Mouse (Mus musculus): Measurements from ENCODE around the gene Snrpd3.
A peak's percentile ranks its signal among the peaks of the same experiment; 100 is the strongest.
"Not testable (repeated sequence)": the region's sequence is repeated elsewhere in the genome, so short reads cannot be mapped to it uniquely, and the experiment has no call there.

The Snrpd3 gene

DNA sequence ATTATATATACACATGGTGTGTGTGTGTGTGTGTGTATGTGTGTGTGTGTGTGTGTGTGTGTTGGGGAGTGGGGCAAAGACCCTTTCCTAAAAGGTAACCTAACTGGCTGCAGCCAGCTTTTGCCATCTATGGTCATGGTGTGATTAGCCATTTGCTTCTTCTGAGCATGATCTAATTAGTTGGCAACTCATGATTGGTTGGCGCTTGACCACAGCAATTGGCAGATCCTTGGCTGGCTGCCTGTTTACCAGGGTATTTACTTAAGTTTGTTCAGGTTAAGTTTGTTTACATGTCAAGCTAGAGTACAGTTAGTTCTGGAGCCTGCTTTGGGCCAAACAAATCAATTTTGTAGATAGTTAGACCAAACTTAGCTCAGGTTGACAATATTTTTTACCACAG lies 15.7 kb upstream of the Snrpd3 start:
- DNase-seq (ENCODE audit: low spot score): no peak

DNA sequence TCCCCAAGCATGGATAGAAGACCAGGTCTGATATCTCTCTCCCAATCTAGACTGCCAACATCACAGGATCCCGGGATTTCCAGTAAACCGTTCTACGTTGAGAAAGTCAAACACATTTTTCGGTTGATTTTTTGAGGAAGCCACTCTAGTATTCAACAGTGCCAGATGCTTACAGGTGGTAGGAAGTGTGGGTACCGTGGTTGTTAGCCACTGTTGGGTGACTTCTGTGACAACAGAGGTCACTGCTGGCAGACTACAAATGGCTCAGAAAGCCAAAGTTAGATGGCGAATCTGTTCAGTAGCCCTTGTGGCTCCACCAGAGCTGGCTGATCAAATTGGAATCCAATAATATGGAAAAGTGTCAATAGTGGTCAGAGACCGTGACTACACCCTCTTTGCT lies 13.7 kb upstream of the Snrpd3 start:
- no peak for DNase-seq (ENCODE audit: low spot score)

DNA sequence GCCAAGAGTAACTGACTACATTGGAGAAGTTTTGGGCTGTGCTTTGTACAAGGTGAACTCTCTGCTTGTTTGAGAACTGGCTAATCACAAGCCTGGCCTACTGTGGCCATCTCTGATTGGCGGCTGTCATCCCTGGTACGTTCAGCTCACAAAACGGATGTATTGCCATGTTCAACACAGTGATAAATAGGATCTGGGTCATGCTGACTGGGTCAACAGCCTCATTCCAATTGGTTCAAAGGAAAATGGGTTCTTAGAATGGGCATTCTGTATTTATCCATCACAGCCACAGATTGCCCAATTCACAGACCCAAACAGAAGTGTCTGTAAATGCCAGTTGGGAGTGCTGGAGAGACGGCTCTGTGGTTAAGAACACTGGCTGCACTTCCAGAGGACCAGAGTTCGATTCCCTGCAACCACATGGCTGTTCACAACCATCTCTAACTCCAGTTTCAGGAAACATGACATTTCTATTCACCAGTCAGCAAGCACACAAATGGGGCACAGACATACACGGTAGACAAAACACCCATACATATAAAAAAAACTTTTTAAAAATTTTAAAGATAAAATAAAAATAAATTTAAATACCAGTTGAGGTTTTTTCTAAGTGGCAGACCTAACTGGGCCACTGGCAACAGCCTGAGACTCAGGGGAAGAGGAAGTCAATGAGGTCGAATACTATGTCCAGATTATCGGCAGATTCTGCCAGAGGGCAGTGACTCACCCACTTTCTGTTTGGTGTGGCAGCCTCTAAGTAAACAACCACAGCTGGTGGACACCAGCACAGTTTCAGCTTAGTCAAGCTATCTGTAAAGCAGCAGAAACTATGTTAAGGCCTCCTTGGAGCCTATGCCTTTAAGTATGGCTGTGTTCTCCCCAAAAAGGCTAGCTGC lies 12.9 kb upstream of the Snrpd3 start:
- DNase-seq (ENCODE audit: low spot score): no peak

DNA sequence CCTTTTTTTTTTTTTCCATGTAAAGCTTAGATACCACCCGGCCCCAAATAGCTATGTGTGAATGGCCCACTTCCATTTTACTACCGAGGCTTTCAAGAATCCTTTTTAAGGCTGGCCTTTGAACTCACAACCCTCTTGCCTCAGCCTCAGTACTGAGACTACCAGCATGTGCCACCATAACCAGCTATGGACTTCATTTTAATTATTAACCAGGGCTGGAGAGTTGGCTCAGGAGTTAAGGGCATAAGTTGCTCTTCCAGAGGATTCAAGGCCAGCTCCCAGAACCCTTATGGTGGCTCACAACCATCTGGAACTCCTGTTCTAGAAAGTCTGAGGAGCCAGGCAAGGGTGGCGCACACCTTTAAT lies 12.2 kb upstream of the Snrpd3 start:
- no peak for DNase-seq (ENCODE audit: low spot score)

DNA sequence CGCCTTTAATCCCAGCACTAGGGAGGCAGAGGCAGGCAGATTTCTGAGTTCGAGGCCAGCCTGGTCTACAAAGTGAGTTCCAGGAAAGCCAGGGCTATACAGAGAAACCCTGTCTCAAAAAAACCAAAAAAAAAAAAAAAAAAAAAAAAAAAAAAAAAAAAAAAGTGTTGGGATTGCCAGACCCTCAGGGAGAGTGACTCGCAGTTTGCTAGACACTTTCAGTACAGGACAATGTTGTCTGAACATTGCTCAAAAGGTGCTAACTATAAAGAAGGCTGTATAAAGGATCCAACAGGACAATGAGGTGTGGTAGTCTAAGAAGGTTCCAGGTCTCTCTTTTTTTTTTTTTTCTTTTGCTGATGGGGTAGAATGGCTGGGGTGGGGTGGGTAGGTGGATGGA lies 11.4 kb upstream of the Snrpd3 start:
- not testable (repeated sequence) for DNase-seq (ENCODE audit: low spot score)

DNA sequence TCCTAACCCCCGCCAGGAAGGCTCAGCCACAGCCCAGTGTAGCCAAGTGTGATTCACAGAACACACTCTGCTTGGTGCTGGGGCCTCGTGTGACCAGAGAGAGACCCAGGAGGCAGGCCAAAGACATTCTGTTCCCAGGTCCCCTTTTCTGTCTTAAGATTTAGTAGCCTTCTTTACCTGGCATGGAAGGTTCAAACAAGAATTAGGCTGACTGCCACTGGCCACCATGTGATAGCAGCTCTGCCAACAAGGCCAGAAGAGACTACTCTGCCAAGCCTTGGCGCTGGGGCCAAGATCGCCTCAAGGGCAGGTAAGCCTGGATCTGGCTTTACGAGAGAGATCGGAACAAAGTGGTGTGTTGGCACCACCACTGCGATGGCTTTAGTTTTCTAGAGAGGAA lies 6.9 kb upstream of the Snrpd3 start:
- DNase-seq (ENCODE audit: low spot score): no peak

DNA sequence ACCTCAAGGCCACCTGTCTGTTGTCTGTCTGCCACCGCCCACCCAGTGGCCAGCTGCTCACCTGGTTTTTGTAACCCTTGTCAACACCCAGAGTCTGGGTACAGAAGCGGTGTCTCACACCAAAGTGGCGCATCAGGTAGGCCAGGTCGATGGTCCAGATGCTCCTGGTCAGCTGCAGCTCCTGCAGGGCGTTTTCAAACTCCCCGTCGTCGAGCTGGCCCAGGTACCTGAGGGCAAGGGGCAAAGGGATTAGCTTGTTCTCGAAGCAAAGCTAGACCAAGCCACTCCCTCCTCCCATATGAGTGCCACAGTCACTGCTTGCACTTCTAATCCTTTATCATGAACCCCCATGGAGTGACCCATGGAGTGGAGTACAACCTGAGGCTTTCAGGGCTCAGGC lies 6.3 kb upstream of the Snrpd3 start:
- no peak for DNase-seq (ENCODE audit: low spot score)

DNA sequence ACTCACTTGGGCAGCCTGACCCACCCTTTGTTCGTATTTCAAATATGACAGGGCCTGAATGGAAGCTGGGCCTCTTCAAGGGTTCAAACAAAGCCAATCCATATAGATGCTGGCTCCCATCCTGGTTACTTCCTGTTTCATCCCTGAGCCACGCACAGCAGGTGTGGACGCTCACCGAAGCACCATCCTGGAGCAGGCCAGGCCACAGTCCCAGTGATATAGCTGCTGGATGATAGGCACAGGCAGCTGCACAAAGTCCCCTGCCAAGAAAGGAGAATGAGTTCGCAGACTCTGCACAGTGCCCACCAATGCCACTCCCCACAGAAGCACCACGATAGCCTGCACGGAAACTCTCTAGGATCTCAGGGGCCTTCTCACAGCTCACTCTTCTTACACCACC lies 5.5 kb upstream of the Snrpd3 start:
- no peak for DNase-seq (ENCODE audit: low spot score)

DNA sequence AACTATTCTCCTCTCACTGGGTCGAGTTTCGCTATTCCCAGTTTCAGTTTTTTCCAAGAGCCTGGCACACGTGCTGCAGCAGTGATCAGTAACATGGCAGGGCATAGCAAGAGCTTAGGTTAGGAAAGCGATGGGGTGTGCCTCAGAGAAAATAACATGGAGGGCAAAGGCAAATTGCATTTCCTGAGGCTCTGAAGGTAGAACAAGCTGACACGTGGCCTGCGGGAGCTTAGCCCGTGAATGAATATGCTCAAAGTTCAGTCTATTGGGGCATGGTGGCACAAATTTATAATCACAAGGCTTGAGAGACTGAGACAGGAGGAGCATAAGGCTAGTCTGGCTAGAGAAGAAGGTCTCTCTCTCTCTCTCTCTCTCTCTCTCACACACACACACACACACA lies 4.6 kb upstream of the Snrpd3 start:
- no peak for DNase-seq (ENCODE audit: low spot score)

DNA sequence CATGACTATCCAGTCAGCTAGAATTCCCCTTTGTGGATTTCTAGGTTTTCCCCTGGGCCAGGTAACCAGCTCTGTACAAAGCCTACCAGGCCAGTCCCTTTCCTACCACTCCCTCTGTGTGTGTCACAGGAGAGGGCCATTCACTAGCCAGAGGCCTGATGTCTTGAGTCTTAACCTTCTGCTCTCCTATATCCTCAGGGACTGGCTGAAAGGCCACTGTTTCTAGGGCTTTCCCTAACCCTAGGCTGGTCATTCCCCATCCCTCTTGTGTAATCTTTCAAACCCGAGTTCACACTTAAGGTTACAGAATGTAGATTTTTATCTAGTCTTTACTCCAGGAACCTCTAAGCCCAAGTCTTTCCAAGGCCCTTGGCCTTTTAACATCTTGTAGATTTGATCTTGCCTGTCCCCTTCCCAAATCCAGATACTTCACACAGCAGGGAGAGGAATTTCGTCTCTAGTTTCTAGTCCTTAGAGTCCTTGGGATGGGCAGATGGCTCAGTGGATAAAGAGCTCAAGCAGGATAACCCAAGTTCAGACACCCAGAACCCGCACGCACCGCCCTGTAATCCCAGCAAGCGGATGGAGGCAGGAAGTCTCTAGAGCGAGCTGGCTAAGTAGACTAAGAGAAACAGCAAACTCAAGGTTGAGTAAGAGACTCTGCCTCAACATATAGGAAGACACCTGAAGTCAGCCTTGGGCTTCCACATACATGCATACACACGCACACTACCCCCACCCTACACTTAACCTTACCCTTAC lies 3.9 kb upstream of the Snrpd3 start:
- no peak for DNase-seq (ENCODE audit: low spot score)

DNA sequence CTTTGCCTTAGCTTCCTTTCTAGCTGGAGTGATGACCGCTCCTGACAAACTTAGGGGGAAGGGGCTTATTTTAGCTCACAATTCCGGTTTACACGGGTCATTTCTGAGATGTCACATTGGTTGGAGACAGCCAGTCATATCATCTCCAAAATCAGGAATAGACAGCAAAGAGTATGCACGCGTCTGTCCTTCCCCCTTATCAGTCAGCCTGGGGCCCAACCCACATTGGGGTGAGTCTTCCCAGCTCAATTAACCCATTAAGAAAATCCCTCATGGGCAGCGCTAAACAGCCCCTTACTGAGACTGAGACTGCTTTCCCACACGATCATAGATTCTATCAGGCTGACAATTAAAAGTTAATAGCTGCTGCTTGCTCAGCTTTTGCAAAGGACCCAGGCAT lies 3.0 kb upstream of the Snrpd3 start:
- no peak for DNase-seq (ENCODE audit: low spot score)

DNA sequence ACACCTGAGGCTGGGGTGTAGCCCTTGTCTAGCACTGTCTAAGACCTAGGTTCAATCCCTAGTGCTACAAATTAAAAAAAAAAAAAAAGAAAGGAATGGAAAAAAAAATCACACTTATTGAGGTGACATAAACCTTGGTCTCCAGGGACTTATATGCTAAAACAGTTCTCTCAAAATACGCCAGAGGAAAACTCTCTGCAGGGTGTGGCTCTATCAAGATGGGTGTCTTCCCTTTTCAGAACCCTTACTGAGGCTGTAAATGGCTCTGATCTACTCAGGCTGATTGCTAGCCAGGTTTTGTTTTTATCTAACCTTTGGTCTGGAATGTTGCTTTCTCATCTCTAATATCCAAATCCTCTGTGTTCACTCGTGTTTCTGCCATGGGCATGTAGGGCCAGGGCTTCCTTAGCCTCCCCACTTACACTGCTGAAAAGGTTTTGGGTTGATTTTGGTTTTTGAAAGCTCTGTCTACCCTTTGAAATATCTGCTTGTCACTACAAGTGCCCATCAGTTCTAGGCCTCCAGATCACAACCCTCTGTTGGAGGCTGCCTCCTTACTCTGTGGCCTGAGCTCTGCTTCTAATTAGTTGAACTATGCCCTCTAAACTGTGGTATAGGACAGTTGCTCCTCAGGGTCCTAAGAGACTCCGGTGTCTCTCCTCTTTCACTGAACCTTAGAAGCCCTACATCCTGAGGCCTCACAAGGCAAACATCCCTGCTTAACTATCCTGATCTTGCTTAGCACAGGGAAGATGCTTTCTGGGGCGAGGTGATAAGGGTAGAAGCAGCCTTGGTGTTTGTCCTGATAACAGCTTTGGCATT lies 1.9 kb upstream of the Snrpd3 start:
- DNase-seq (ENCODE audit: low spot score): no peak

DNA sequence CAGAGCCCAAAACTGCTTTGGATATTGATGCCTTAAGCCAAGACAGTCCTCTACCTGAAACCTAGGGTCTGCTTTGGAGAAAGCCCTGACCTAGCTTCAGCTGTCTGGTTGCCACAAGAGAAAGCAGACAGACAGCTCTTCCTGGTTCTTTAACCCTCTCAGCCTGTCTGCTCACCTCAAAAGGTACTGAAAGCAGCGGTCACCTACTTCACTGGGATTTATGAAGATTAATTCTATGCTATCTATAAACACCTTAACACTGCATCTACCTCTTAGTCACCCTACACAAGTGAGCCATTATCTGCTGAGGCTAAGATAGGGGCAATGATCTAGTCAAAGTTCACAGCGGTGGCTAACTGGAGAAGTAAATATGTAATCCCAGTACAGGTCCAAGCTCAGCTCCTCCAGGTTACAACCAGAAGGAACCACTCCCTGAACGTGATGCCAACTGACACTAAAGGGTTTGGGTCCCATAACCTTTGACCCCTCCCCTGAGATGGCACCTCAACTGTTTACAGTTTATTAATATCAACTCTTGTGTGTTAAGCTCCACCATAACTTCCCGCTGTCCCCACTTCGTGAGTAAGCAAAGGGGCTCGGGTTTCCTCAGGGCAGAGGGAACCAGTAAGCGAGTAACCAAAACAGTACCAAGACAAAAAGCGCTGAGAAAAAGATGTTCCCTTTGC lies 1.2 kb upstream of the Snrpd3 start:
- DNase-seq (ENCODE audit: low spot score): no peak

DNA sequence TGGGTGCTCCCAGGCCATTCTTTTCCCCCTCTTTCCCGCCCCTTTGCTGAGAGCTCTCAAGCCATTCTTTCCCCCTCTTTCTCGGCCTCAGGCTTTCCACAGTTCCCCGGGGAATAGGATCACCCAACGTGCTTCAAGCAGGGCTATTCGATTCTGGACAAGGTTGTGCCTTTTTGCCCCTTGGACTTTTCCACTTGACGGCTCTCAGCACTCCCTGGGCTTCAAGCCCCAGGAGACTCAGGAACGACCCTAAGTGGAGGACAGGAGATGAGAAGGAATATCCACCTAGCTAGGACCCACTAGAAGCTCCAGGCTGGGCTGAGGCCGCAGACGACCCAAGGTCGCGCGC lies 653 bp upstream of the Snrpd3 start:
- DNase-seq (ENCODE audit: low spot score): no peak

DNA sequence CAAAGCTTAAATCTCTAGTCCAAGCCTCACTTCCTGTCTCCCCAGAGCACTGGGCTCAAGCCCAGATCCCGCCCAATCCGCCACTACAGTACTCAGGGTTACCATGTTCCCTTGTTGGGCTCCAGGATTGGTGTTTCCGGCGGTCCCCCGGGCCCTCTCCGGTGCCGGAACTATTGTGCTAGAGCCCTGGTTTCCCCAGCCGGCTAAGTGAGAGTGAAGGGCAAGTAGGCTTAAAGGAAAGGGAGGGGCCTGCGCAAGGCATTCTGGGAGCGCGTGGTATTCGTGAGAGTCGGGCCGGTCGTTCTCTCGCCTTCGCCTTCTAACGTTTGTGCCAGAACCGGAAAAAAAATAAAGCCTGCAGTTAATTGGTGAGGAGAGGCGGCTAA lies 400 bp downstream of the Snrpd3 start, which contains the start of gene Gucd1:
Gene Gucd1 (minus strand): TSS at position 215 of the 386 bp plus-strand sequence.
- DNase-seq (ENCODE audit: low spot score): peak; percentile 95

DNA sequence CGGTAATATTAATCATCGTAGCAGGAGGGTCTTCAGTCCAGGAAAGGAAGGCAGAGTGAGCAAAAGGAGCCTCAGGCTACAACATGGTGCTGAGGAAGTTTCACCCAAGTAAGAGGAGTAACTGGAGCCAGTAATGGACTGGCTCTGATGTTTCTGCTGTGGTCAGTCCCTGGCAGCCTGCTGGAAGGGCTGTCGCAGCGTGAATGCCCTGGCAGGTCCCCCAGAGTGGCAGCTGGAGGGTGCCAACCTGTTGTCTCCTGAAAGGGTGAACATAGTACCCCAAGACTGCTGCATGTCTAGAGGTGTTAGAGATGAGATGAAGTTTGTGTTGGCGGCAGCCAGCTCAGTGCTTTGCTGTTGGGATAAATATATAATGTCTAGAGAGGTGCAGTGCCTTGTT lies 3.2 kb downstream of the Snrpd3 start:
- DNase-seq (ENCODE audit: low spot score): no peak

DNA sequence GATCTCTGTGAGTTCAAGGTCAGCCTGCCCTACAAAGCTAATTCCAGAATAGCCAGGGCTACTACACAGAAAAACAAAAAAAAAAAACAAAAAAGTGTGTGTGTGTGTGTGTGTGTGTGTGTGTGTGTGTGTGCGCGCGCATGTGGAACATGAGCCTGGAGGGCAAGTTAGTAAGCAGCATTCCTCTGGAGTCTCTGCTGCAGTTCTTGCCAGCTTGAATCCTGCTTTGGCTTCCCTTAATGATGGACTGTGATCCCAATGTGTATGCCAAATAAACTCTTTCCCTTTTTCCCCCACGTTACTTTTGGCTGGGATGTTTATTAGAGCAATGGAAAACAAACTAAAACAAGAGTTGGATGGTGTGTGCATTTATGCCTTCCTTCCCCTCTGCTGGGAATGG lies 4.3 kb downstream of the Snrpd3 start:
- no peak for DNase-seq (ENCODE audit: low spot score)

DNA sequence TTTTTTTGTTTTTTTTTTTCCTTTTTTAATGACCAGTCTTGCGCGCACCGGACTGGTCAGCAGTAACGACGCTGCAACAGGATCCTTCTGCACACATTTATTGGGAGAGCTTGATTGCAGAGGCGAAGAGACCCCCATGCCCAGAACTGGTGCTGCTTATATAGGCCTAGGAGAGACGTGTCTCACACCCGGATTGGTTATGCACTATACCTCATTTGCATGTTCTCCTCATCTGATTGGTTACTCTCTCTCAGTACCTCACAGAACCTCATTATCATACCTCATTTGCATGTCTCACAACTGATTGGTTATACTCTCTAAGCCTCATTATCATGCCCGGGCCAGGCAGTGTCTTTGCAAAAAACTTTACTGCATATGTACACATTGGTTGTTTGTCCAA lies 8.1 kb downstream of the Snrpd3 start:
- DNase-seq (ENCODE audit: low spot score): not testable (repeated sequence)

DNA sequence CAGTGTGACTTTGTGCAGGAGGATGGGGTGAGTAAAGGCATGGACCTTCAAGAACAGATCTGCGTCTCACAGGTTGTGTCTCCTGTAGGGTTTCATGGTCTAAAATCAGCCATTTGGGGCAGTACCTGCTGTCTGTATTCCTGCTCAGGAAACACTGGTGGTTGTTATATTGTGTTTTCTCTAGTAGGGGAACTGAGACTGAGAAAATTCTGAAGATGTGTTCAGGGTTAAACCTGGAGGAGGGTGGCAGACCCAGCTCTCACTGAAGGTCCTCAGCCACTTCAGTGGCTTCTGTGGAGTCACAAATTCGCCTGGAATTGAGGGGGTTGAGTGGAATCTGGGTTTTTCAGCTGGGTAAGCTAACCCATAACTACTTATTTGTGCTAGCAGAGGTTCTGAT lies 13.0 kb downstream of the Snrpd3 start:
- DNase-seq (ENCODE audit: low spot score): no peak

DNA sequence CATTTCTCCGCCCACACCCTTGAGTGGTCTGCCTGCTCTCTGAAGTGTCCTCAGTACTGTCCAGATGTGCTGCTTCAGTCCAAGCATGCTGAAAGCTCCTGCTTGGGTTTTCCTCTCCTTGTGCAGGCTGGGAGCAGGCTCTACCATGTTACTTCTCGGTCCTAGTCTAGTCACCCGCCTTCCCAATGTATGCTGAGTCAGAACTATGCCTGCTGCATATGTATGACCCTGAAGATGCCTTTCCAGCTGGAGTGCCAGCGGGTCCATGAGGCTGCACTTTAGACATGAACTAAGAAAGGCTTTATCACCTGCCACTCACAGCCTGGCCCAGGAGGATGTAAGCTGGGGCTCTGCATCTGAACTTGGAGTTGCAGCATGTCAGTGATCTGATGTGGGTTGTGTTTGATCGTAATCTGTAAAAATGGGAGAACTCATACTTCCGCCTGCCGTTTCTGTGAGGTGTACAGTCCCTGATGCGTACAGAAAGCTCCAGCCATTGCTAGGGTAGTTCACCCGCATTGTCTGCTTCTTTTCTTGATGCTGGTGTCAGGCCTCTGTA lies 14.3 kb downstream of the Snrpd3 start:
- DNase-seq (ENCODE audit: low spot score): no peak

DNA sequence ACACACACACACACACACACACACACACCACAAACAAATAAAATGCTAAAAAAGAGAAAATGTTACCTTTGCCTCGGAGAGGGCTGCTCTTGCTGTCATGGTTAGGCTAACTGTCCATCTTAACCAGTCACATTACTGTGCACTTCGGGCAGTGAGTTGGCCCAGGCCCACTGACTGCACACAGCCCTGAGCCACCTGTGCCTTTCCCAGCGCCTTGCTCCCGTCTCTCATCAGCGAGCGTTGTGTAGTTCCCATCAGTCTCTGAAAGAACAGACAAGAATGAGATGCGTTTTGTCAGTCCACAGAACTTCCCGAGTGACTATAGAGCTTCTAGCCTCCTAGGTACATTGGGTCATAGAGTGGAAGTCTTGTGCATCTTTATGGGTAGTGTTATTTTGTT lies 16.9 kb downstream of the Snrpd3 start:
- DNase-seq (ENCODE audit: low spot score): no peak

DNA sequence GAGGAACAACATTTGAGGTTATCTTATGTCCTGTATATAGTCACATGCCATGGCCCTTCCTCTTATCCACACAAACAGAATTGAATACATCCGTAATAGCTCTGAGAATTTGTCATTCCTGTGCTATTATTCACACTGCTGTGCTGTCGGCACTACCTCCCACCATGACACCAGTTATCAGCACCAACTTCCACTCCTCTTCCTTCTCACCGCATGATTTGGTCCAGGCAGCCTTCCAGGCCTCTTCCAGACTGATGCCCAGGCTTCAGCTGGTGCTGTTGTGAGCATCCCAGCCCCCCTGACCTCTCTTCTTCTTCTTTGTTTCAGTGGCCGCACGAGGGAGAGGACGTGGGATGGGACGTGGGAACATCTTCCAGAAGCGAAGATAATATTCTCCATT lies 17.6 kb downstream of the Snrpd3 start:
- DNase-seq (ENCODE audit: low spot score): no peak

Measured in urinary bladder, postnatal 25 days (tissue).